Mouse (Mus musculus) megakaryocyte-erythroid progenitor cell, adult 5 weeks (primary cell): Measurements from ENCODE around the gene Gm10972. TPM values are rescaled to one million over a fixed set of nuclear protein-coding genes. Genes with fewer than 3 reads are reported as not detected.

Experiments used
- polyA plus RNA-seq: library from polyadenylated mRNA; stranded (reverse); fragments of >175 nt; gene quantifications from 2 replicates; pipeline ENCODE4 v1.2.3, GENCODE M21; 2012

Gene Gm10972
- not detected in 2 replicates for polyA plus RNA-seq

DNA sequence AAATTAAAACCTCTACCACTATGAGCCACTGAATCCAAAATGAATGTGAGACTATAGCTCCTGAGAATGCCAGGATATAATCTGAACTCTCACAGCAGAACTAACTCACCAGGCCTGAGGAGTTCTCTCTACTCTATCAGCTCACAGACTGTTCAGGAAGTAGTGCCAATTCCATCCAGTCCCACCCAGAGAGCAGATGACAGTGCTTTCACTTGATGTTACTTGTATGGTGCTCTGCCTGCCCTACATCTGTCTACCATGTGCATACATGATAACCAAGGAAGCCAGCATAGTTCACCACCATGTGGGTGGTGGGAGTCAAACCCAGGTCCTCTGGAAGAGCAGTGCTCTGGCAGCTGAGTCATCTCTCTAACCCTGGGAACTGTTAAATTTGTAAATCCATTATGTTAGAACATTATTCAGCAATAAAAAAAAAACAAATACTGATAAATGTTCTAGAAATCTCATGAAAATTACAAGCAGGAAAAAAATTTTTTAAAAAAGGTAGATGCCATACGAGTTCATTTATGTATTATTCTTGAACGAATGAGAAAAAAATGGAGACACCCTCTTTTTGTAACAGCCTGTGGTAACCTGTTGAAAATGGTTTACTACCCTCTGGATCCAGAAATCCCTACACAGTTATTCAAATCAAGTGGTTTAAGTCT, at the start of gene Gm10972:
Gene Gm10972, plus strand, starts transcription at position 618 of the 668 bp plus-strand sequence.

DNA sequence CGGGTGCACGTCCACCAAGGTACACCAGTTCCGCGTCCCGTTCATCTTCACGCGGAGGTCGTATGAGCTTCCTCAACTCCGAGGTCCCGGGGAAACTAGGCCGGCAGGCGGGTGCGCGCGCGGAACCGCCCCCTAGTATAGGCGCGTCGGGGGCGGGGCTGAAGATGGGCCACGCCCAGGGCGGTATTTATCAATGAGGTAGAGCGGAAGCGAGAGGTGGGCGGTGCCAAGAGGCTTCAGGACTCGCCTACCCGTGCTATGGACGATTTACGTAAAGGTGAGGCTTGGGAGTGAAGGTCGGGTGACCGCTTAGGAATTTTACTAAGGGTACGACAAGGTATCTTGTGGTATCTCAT, 15.8 kb downstream of the Gm10972 start, which contains the start of gene Tuft1:
Gene Tuft1, minus strand, starts transcription at position 133 of the 356 bp plus-strand sequence.

Other genes starting within 250 kb of the Gm10972 start
- 0.04 and 0.07 TPM in 2 replicates for gene Lingo4, start 244.6 kb upstream of the Gm10972 start, polyA plus RNA-seq
- gene Tdrkh, start 229.8 kb upstream of the Gm10972 start, polyA plus RNA-seq = 2.3 and 3.4 TPM in 2 replicates
- 60.0 and 65.6 TPM in 2 replicates for gene Mrpl9, start 199.8 kb upstream of the Gm10972 start, polyA plus RNA-seq
- gene Oaz3, start 199.2 kb upstream of the Gm10972 start, polyA plus RNA-seq = not detected in 2 replicates
- not detected in 2 replicates for gene Celf3, start 164.8 kb upstream of the Gm10972 start, polyA plus RNA-seq
- 0.10 TPM in 1 of 2 replicates, not detected in the other for gene Riiad1, start 162.8 kb upstream of the Gm10972 start, polyA plus RNA-seq
- 5.6 and 6.2 TPM in 2 replicates for gene Snx27, start 60.4 kb upstream of the Gm10972 start, polyA plus RNA-seq
- gene Tuft1, start 15.8 kb downstream of the Gm10972 start, polyA plus RNA-seq = 2.0 and 3.0 TPM in 2 replicates
- not detected in 2 replicates for gene Selenbp2, start 50.4 kb downstream of the Gm10972 start, polyA plus RNA-seq
- gene Cgn, start 143.4 kb downstream of the Gm10972 start, polyA plus RNA-seq = 0.06 and 0.08 TPM in 2 replicates
- 54.5 and 75.9 TPM in 2 replicates for gene Pogz, start 194.5 kb downstream of the Gm10972 start, polyA plus RNA-seq
- gene Psmb4, start 243.8 kb downstream of the Gm10972 start, polyA plus RNA-seq = 151 and 173 TPM in 2 replicates